Mouse (Mus musculus): ENCODE results near the gene Gm28539.
"Not testable (repeated sequence)": the region's sequence is repeated elsewhere in the genome, so short reads cannot be mapped to it uniquely, and the experiment has no call there.

The Gm28539 gene

DNA sequence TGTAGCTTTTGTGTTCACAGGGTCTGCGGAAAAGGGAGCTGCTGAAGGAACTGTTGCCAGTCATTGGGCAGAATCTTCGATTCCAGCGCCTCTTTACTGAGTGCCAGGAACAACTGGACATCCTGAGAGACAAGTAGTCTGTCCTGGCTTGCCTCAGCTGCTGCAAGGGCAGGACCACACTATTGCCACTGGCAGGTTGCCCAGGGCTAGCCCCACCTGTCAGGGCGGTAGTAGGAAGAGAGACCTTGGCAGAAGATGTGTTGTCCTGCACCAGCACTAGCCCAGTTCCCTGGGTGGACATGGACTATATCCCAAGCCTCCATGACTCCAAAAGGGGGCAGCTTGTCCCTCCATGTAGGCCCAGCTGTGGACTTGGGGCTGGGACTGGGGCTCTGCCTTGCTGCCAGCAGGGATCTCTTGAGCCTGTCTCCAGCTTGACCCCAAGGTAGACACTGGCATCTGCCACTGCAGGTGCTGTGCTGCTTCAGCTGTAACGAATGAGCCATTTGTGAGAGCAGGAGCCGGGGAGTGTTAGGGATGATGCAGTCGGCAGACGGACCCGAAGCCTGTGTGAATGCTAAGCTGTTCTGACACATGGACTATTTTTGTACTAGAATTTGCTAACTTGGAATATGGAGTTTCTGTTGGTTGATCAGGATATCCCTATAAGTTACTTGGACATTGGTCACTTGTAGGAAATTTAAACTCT, 133.2 kb downstream of the Gm28539 start:
- DNase-seq, result no peak

DNA sequence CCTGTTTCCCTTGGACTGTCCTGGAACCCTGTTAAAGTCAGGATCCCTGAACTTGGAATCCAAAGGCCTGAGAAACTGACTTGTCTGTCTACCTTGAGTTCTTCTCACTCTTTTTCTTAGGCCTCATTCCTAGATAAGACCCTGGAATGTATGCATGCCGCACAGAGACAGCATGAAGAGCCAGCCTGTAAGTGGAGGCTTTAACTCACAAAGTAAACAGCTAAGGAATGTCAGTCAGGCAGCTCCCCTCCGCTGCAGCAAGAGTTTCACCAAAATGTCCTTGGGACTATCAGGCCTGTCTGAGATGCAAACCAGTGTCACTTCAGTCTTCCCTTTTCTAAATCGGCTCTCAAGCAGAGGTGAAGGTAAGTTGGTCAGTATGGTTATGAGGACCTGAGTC, 134.5 kb downstream of the Gm28539 start:
- no peak for DNase-seq

DNA sequence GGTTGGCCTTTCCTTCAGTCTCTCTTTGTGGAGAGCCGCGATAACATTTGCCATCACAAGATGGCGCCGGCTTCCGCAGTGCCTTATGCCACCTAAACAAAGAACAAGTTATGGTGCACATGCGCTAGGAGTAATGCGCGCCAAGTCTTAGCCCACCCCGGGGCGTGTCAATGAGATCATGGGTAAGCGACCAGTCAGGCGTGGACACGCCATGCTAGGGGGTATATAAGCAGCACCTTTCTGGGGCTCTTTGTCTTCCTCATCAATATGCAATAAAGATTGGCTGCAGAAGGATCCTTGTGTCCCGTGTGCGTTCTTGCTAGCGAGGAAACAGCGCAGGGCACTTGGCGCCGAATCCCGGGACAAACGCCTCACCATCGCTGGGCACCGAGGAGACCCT, 139.3 kb downstream of the Gm28539 start:
- DNase-seq, result not testable (repeated sequence)

GRCm38 (mm10) chr16:18976315-18976714, 139.9 kb downstream of the Gm28539 start:
- DNase-seq, result no peak

- no peak for DNase-seq
Measured at GRCm38 (mm10) chr16:18986381-18986780, 150.0 kb downstream of the Gm28539 start.

DNA sequence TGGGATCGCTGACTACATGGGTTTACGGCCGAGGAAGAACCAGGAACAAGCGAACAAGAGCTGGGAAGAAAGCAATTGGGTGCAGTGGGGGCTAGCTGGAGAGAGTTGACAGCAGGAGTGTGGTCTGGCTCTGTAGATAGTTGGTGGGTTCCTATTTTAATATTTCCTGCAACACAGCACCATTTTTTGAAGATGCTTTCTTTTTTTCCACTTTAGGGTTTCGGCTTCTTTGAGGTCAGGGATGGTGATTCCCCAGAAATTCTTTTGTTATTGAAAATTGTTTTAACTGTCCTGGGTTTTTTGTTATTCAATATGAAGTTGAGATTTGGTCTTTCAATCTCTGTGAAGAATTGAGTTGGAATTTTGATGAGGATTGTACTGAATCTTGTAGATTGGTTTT, 150.5 kb downstream of the Gm28539 start:
- DNase-seq, result no peak

DNA sequence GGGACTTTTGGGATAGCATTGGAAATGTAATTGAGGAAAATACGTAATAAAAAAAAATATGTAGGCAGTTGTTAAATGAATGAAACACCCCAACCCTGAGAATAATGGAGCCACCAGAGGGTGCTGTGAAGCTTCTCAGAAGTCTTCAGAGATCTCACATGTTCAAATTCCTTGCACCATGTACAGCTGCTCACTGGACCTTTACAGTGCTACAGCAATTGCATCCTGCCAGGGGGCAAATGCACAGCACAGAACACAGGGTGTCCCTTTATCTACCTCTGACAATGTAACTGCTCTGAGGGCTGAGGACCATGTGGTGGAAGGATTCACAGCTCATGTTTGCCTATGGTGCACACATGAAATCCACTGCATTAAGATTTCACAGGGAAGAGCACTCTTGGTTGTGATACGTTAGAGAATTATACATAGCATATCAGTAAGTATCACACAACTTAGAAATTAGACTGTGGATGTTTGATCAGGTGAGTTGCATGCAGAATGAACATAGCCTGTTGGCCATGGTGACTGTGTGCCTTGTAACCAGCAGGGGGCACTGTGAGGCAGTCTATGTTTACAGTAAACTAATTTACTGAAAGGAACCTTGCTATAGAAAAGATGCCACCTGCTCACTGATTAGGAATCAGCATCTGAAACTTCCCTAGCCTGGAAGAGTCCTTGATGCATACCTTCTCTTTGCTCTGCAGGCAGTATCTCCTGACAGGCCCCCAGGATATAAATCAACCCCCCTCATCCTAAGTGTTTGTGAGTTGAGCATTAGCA, 166.4 kb downstream of the Gm28539 start:
- DNase-seq, result not testable (repeated sequence)

DNA sequence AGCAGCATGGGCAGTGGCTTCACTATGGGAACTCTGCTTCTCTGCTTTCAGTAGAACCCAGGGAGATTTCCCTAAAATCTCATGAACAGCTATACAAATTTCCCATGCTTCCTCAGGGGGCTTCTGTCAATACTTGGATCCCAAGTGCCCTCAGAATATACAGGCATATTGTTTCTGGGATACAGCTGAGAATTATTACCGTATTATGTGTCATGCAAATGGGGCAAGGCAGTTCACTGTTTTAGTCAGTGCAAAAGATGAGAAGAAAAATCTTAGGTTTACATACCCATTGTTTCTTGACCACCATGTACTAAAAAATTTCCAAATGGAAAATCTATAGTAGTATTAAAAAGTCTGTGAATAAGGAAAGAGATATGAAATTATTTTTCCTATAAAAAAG, 167.4 kb downstream of the Gm28539 start:
- DNase-seq, result no peak

GRCm38 (mm10) chr16:19005298-19005697, 168.9 kb downstream of the Gm28539 start:
- DNase-seq, result no peak

Data from thymus, adult 18-20 months (tissue).